Mouse (Mus musculus) urinary bladder, postnatal 36 days (tissue): ENCODE results near the gene Ist1.

Experiments used
- DNase-seq, 2 experiments: peaks; one replicate each; pipeline ENCODE4 v3.0.0; 2022; ENCODE audit warnings: low spot score in 2 of 2, mixed read lengths in 1 of 2

Gene Ist1

DNA sequence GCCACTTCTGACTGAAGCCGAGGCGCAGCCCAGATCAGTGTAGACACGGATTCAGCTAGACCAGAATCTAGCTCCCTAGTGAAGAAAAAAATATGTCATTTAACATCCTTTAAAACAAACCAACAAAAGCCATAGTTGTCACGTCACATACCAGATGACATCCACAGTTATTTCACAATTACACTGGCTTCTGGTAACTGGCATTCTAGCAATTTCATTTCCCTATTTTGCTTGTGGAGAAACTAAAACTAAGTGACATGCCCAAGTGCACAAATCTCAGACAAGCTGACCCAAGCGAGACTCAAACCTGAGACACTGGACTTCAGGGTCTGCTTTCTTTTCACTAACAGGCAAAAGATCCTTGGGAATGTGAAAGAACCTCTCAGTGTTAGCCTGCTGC lies 10.9 kb downstream of the Ist1 start:
- no peak for DNase-seq

DNA sequence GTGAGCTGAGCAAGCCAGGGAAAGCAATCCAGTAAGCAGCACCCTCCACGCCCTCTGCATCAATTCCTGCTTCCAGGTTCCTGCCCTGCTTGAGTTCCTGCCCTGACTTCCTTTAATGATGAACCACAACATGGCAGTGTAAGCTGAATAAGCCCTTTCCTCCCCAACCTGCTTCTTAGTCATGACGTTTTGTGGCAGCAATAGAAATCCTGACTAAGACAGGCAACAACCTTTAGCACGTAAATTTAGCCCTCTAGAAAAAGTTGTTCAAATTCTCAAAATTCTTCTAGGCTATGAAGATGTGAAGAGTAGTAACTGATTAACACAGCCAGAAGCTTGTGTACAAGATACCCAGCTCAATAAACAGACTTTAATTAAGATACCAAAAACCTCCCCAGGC lies 11.5 kb downstream of the Ist1 start:
- no peak for DNase-seq

DNA sequence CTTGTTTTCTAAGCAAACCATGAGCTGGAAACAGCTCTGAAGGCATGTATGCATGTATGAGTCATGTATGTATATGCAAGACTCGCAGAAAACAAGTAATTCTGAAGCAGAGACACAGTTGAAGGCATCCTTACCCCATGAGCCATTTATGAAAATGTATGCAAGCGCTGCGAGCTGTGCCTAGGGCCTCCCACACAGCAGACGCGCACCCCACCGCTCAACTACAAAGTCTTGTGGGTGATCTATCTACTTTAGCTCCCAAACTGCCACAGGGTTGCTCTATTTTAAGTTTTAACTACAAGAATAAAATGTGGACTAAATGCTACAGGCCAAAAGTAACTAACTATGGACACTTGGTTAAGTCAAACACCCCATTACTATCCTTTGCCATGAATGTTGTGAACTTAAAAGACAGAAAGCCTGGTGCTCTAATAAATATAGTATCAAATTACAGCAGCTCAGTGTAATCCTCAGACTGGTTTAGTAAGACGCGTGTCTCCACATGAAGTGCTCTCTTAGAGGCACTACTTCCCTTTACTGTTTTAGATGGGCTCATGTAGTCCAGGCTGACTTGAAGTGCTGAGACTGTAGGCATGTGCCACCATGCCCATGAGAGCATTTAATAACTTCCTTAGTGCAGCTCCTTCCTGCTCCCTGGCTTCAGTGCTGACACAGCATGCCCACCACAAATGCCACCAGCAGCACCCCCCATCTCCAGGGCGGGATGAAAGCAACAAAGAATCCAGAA lies 17.0 kb downstream of the Ist1 start:
- no peak for DNase-seq

DNA sequence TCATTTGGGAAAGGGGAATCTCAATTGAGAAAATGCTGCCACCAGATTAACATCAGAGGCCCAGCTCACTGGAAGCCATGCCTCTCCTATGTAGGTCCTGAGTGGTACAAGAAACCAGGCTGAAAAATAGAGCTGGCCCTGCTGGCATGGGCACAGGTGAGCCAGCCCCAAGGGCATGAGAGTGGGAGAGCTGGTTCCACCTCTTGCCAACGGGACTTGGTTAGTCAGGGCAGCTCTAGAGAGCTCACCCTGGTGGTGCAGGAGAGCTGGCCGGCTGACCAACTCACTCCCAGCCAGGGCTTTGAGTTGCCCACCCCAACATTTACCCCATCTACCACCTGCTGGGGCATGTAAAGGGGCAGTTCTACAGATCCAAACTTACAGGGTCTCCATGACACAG lies 19.5 kb downstream of the Ist1 start:
- DNase-seq = peak in 1 of 2 experiments; percentile 24

DNA sequence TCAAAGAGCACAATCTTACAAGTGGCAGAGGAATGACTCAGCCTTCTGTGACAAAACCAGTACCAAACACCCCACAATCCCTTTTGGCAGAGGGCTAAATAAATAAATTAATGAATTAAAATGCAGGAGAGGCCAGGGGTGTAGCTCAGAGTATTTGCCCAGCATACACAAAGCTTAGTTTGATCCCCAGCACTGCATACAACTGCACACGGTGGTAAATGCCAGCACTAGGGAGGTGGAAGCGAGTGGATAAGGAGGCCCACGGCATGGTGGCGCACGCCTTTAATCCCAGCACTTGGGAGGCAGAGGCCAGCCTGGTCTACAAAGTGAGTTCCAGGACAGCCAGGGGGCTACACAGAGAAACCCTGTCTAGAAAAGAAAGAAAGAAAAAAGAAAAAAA lies 20.4 kb downstream of the Ist1 start:
- no peak for DNase-seq

DNA sequence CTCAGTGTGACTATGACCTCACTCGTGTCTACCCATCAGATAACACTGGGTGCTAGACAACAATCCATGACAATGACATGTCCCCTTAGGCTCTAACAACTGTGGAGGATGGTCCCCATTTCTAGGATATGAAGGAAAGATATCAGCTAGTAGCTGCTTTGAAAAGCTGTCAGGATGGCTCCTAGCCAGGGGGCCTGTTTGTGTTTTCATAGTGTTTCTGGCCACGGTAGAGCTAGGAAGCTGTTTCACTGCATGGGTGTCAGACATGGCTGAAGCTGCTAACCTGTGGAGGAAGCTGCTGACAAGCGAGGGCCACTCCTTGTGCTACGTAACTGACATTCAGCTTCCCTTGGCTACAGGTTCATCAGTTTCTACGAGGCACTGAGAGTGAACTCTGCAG lies 26.4 kb downstream of the Ist1 start:
- no peak for DNase-seq

DNA sequence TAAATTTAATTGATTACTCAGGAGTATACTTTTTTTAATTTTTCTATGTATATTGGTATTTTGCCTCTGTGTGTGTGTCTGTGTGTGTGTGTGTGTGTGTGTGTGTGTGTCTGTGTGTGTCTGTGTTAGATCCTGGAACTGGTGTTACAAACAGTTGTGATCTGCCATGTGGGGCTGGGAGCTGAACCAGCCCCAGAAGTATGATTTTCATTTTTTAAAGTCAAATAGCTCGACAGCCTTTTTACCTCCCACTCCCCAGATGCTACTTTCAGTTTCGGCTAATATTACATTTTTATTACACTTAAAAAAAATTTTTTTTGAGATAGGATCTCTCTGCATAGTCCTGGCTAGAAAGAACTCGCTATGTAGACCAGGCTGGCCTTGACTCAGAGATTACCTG lies 30.7 kb downstream of the Ist1 start:
- no peak for DNase-seq

DNA sequence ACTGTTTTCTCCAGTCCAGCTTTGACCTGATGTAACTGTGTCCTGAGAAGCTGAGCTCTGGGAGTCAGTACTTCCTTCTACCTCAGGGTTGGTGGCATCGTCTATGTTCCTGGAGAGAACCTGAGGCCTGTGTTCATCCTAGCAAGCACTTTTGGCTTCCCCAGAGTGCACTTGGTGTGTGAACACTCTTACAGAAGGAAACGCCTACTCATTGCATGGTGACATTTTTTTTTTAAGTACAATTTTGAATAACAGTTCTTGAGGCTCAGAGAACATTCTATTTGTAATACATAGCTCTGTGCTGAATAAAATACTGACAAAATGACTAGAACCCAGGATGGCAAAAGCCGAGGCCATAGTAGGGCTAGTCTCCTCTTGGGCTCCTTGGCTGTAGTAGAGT lies 36.2 kb downstream of the Ist1 start:
- DNase-seq = no peak

DNA sequence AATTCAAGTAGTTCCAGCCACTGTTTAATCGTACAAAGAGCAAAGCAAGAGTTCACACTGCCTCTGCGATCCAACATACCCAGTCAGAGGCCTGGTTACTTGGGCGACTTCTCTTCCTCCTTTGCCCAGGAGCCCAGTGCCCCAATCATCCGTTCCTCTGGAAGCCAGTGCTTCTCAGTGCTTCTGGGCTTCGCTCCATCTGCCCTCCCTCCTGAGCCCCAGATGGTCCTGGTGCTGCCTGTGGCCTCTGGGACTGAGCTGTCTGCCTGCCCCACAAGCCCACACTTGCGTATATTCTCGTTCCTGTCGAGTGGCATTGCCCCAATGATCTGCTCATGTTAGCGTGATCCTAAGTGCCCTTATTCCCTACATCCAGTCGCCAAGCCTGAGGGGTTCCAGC lies 42.3 kb downstream of the Ist1 start:
- DNase-seq = no peak

DNA sequence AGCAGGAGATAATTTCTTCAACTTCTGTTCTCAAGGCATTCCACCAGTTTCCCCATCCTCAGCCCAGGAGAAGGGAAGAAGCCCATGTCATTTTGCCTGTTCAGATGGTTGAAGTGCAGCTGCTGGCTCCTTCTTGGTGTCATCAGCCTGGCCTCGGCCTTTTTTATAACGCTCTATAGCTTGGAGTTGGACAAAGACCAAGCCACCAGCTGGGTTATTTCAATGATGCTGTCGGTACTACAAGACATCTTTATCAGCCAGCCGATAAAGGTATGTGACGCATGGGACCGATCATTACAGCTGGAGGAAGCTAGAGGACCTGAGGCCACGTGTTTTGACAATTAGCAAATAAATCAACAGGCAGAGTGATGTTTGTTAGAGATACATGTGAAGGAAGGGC lies 44.6 kb downstream of the Ist1 start:
- no peak for DNase-seq

DNA sequence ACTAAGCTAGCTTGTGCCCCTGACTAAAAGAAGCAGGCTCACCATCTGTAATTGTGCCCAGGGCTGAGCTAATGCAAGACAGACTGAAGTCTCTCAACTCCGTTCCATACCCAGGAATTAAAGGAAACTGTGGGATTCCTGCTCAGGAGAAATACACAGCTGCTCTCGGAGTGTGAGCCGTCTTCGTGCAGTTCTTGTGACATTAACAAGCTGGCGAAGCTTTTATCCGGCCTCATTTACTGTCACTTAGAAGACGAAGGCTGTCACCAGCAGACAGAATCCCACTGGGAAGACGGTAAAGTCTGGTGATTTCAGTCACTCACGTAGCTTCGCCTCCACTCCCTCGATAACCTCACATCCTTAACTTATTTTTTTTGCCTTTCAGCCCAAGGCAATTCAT lies 45.7 kb downstream of the Ist1 start:
- no peak for DNase-seq

DNA sequence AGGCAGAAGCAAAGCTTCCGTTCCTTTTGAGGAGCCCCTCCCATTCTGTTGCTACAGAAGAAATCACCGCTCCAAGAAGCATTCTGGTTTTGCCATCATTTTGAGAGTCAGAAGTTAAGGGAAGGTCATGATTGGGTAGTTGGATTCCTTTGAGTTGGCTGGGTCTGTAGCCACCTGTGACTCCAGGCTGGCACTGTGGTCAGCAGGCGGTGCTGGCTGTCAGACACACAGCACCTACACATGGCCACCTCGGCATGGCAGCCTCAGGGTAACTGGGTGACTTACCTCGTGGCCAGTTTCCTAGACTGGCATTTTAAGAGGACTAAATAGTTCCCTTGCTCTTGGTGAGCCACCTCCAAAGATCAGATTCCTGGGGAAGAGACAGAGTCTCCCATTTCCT lies 51.8 kb downstream of the Ist1 start:
- DNase-seq = no peak

DNA sequence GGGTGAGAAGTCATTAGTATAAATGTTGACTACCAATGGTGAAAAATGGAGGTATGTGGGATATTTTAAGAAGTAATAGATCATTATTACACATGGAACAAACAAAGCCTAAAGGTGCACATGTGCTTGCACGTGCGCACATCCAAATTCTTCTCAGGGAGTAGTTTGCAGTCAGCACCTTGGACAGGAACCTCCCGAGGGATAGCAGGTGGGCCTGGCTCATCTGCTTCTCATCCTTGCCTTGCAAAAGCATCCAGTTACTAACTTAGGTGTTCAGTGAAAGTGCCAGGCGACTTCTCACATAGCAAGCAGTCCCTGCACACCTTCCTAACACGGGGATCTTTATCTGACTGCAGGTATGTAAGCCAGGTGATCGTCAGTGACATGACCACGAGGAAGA lies 52.6 kb downstream of the Ist1 start:
- no peak for DNase-seq

DNA sequence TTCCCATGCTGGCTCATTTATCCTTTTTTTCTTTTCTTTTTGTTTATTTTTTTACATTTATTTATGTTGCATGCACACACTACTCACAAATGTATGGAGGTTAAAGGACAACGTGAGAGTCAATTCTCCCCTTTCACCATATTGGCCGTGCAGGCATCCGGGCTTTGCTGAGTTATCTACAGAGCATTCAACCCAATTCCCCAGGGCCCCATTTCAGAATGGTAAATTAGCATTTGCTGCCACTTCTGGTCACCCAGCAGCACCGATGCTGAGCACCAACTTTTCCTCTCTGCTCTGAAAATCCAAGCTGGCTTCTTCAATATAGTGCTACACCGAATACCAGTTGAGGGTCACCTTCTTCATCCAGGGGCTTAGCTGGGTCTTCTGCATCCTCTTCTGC lies 54.2 kb downstream of the Ist1 start:
- DNase-seq = no peak

DNA sequence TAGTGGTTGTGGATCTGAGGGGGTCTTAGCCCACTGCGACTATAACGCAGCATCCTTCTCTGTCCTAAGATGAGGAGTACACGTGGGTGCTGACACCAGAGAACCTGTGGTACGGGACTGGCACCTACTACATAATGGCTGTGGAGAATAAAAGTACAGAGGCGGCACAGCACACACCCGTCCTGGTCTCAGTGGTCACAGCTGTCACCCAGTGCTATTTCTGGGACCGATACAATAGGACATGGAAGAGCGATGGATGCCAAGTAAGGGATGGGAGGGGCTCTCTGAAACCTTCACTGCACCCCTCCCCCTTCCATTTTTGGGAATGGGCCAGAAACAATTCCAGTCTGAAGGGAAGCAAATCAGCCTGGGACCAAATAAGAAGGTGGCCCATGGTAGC lies 57.9 kb downstream of the Ist1 start:
- no peak for DNase-seq

DNA sequence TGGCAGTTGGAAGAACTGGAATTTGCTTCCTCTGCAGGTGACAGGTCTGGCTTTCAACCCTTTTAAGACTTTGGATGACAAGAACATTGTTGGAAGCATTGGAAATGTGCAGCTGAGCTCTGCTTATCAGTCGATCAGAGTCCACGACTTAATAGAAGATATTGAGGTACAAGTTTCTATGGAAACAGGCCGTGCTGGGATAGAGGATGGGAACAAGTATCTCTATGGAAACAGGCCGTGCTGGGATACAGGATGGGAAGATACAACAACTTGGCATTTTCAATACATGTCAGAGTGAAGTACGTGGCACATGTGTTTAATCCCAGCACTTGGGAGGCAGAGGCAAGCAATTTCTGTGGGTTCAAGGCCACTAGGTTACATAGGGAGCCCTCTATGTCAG lies 60.6 kb downstream of the Ist1 start:
- no peak for DNase-seq

DNA sequence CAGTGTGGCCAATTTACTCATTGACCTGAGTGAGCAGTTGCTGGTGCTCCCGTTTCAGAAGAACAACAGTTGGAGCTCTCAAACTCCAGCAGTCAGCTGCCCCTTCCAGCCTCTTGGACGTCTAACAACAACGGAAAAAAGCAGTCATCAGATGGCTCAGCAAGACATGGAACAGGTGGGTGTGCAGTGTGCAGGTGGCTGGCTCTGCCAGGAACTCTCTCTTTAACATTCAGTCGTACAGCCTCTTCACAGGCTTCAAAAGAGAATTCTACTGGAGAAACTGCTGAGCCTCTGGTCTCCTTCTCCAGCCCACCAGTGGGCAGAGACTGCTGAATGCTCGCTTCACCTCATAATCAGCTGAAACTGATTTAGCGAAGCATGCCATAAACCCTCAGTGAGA lies 64.4 kb downstream of the Ist1 start:
- no peak for DNase-seq
